Mouse (Mus musculus): ENCODE results near the gene Gjc2. TPM values are rescaled to one million over a fixed set of nuclear protein-coding genes. Genes with fewer than 3 reads are reported as not detected.

The Gjc2 gene
- polyA plus RNA-seq, 1 experiment = 1.4 TPM

- 70% methylated on average over 2 of the region's 3 CpGs for WGBS
- no peaks in the 10 kb centered on the region for H3K36me3 ChIP-seq (ENCODE audit: control insufficient read depth, insufficient read depth, low read length)
- H3K27ac ChIP-seq (ENCODE audit: insufficient read depth, low read depth, low read length) = no peak overlapping the region
- H3K27me3 ChIP-seq (replicated peaks; ENCODE audit: control insufficient read depth, insufficient read depth, low read length) = no peaks in the 10 kb centered on the region; the same call in 1 of the 2 replicates
- no peaks in the 10 kb centered on the region for H3K4me1 ChIP-seq (ENCODE audit: control insufficient read depth, insufficient read depth, low read length)
- no peak overlapping the region for H3K4me3 ChIP-seq (ENCODE audit: insufficient read depth, low read depth, low read length)
- DNase-seq = no peak
- TF ChIP-seq CTCF (conservative IDR thresholded peaks at IDR 0.05; ENCODE audit: insufficient read depth, insufficient read length, low read depth, low read length) (no peak), POLR2A (IDR thresholded peaks at IDR 0.05; ENCODE audit: low read depth, low read length) (no peak)
Observed at GRCm38 (mm10) chr11:59132065-59132464, 50.9 kb downstream of the Gjc2 start.

- TF ChIP-seq POLR2A (IDR thresholded peaks at IDR 0.05; ENCODE audit: low read depth, low read length) (no peak), CTCF (conservative IDR thresholded peaks at IDR 0.05; ENCODE audit: insufficient read depth, insufficient read length, low read depth, low read length) (no peak)
- H3K27me3 ChIP-seq (replicated peaks; ENCODE audit: control insufficient read depth, insufficient read depth, low read length) = no peaks in the 10 kb centered on the region; the same call in 1 of the 2 replicates
- 59% methylated on average over 18 of the region's 18 CpGs for WGBS
Observed at GRCm38 (mm10) chr11:59131348-59131919, 51.6 kb downstream of the Gjc2 start.

GRCm38 (mm10) chr11:59130782-59131181 lies 52.2 kb downstream of the Gjc2 start:
- DNase-seq = no peak
- no peaks in the 10 kb centered on the region for H3K36me3 ChIP-seq (ENCODE audit: control insufficient read depth, insufficient read depth, low read length)
- 70% methylated on average over 9 of the region's 9 CpGs for WGBS
- H3K27ac ChIP-seq (ENCODE audit: insufficient read depth, low read depth, low read length) = no peak overlapping the region
- H3K4me3 ChIP-seq (ENCODE audit: insufficient read depth, low read depth, low read length) = no peak overlapping the region
- TF ChIP-seq CTCF (conservative IDR thresholded peaks at IDR 0.05; ENCODE audit: insufficient read depth, insufficient read length, low read depth, low read length) (no peak), POLR2A (IDR thresholded peaks at IDR 0.05; ENCODE audit: low read depth, low read length) (no peak)
- no peaks in the 10 kb centered on the region; the same call in 1 of the 2 replicates for H3K27me3 ChIP-seq (replicated peaks; ENCODE audit: control insufficient read depth, insufficient read depth, low read length)
- H3K4me1 ChIP-seq (ENCODE audit: control insufficient read depth, insufficient read depth, low read length) = no peaks in the 10 kb centered on the region

More at GRCm38 (mm10) chr11:59131348-59131919, 51.6 kb downstream of the Gjc2 start:
- no peak overlapping the region for H3K27ac ChIP-seq (ENCODE audit: insufficient read depth, low read depth, low read length)
- no peaks in the 10 kb centered on the region for H3K4me1 ChIP-seq (ENCODE audit: control insufficient read depth, insufficient read depth, low read length)
- no peak overlapping the region for H3K4me3 ChIP-seq (ENCODE audit: insufficient read depth, low read depth, low read length)
- no peak for DNase-seq
- no peaks in the 10 kb centered on the region for H3K36me3 ChIP-seq (ENCODE audit: control insufficient read depth, insufficient read depth, low read length)

Other genes with a start within 250 kb of the Gjc2 start
- gene Rnf187, start 244.3 kb downstream of the Gjc2 start, polyA plus RNA-seq (2012; rRNA removed) = 251 and 307 TPM in 2 replicates
- 3.0 and 5.3 TPM in 2 replicates for gene Hist3h2ba, start 234.3 kb downstream of the Gjc2 start, polyA plus RNA-seq (2012; rRNA removed)
- gene Hist3h2a, start 228.5 kb downstream of the Gjc2 start, polyA plus RNA-seq (2012; rRNA removed) = 29.0 and 29.5 TPM in 2 replicates
- 0.34 and 0.48 TPM in 2 replicates for gene Trim17, start 228.5 kb downstream of the Gjc2 start, polyA plus RNA-seq (2012; rRNA removed)
- gene Trim11, start 205.1 kb downstream of the Gjc2 start, polyA plus RNA-seq (2012; rRNA removed) = 19.4 and 20.7 TPM in 2 replicates
- 0.15 and 6.2 TPM in 2 replicates for gene Obscn, start 46.8 kb downstream of the Gjc2 start, polyA plus RNA-seq (2012; rRNA removed)
- 8.3 and 8.8 TPM in 2 replicates for gene Iba57, start 19.5 kb downstream of the Gjc2 start, polyA plus RNA-seq (2012; rRNA removed)
- 137 and 144 TPM in 2 replicates for gene Guk1, start 9.0 kb upstream of the Gjc2 start, polyA plus RNA-seq (2012; rRNA removed)
- 56.3 and 58.2 TPM in 2 replicates for gene Mrpl55, start 19.3 kb upstream of the Gjc2 start, polyA plus RNA-seq (2012; rRNA removed)
- 19.8 and 22.1 TPM in 2 replicates for gene 2310033P09Rik, start 25.1 kb upstream of the Gjc2 start, polyA plus RNA-seq (2012; rRNA removed)
- gene Arf1, start 45.1 kb upstream of the Gjc2 start, polyA plus RNA-seq (2012; rRNA removed) = 490 and 503 TPM in 2 replicates
- not detected in 2 replicates for gene Wnt3a, start 107.5 kb upstream of the Gjc2 start, polyA plus RNA-seq (2012; rRNA removed)
- 1.7 and 1.8 TPM in 2 replicates for gene Wnt9a, start 123.7 kb upstream of the Gjc2 start, polyA plus RNA-seq (2012; rRNA removed)
- not detected in 2 replicates for gene Prss38, start 192.4 kb upstream of the Gjc2 start, polyA plus RNA-seq (2012; rRNA removed)

Measured in kidney, adult 2 months (tissue).